Mouse (Mus musculus) liver, embryonic 18 days (tissue): ENCODE measurements around the gene Tmem238l. TPM values are rescaled to one million over a fixed set of nuclear protein-coding genes. Genes with fewer than 3 reads are reported as not detected.

Source experiments
- polyA plus RNA-seq: library from polyadenylated mRNA; depleted of rRNA; stranded (reverse); fragments of >200 nt; gene quantifications from 2 replicates; pipeline ENCODE4 v1.2.3, GENCODE M21; 2012; rRNA removed

Gene Tmem238l
- not detected in 2 replicates for polyA plus RNA-seq

DNA sequence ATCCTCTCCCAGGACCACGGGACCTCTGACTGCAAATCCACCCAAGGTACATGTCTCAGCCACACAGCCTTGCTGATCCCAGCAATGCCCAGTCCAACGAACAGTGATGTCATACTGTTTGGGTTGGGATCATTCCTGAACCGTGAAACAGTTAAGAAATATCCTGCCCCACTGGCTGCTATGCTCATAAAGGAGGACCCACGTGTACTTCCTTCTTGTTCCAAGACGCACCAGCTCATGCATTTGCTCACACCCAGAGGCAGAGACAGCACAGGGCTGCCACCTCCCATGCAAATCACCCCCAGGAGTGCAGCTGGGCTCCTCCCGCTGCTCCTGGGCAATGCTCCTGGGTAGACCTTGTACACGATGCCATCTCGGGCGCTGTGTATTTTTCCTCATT, at the start of gene Tmem238l:
Gene Tmem238l (plus strand): TSS at position 336 of the 400 bp plus-strand sequence.

GRCm38 (mm10) chr11:66911811-66912210, 44.6 kb upstream of the Tmem238l start, which contains the start of gene Pirt:
Gene Pirt, plus strand, starts transcription at chr11:66911981.

Other genes starting within 250 kb of the Tmem238l start
- not detected in 2 replicates for gene Pirt, start 44.7 kb upstream of the Tmem238l start, polyA plus RNA-seq
- 5.6 and 5.7 TPM in 2 replicates for gene Tmem220, start 68.5 kb downstream of the Tmem238l start, polyA plus RNA-seq
- 9.9 and 11.1 TPM in 2 replicates for gene Adprm, start 96.0 kb downstream of the Tmem238l start, polyA plus RNA-seq
- 3.1 and 3.4 TPM in 2 replicates for gene Sco1, start 96.0 kb downstream of the Tmem238l start, polyA plus RNA-seq
- 0.03 and 0.07 TPM in 2 replicates for gene Myh3, start 121.7 kb downstream of the Tmem238l start, polyA plus RNA-seq
- not detected in 2 replicates for gene Myh2, start 214.4 kb downstream of the Tmem238l start, polyA plus RNA-seq
- under 0.01 and 0.01 TPM in 2 replicates for gene Myh1, start 243.4 kb downstream of the Tmem238l start, polyA plus RNA-seq